Mouse (Mus musculus) urinary bladder, postnatal 36 days (tissue): ENCODE measurements at regions not wholly inside any gene's neighbourhood (a gene's known extent, or its start where the extent isn't known, plus 50 kb on each side); places are given as distances from the start of the nearest gene placed in this dataset.

Experiments
- DNase-seq, 2 experiments: peaks; one replicate each; pipeline ENCODE4 v3.0.0; 2022; ENCODE audit warnings: low spot score in 2 of 2, mixed read lengths in 1 of 2

GRCm38 (mm10) chr12:58901931-58902330, 109.9 kb downstream of the Sec23a start:
- DNase-seq: no peak

DNA sequence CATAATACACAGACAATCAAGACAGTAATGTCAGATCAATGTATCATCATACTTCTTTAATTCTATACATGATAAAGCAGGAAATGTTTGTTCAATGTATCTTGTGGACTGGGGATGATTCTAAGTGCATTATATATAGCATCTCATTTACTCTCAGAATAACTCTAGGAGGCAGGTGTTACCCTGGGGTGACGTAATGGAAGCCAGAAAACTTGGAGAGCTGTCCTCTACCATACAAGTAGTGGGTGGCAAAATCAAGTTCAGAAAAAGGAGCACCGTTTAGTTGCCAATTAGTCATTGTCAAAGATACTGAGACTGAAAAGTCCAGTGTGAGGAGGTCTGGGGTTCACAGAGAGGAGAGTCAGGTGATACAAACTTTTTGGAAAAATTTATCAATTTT, 136.0 kb downstream of the Sec23a start:
- DNase-seq: no peak

DNA sequence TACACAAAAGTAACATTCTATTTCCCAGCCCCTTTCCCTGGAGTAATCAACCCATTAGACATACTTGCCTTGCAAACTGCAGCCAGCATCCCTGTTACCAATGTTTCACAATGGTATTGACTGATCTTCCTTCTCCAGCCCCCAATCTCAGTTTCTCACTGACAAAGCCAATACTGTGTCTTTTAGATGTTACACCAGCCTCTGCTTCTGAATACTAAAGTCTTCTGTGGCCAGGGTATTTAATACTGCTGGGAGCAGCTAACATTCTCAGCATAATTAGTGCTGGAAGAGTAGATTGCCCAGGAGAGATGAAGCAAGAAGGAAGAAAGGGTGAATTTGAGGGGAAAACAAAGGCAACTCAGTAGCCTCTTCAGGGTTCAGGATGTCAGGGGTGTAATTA, 139.4 kb downstream of the Sec23a start:
- no peak for DNase-seq

GRCm38 (mm10) chr12:58856498-58856897, 155.3 kb downstream of the Sec23a start:
- no peak for DNase-seq

GRCm38 (mm10) chr12:58851677-58852385, 160.0 kb downstream of the Sec23a start:
- DNase-seq: no peak

DNA sequence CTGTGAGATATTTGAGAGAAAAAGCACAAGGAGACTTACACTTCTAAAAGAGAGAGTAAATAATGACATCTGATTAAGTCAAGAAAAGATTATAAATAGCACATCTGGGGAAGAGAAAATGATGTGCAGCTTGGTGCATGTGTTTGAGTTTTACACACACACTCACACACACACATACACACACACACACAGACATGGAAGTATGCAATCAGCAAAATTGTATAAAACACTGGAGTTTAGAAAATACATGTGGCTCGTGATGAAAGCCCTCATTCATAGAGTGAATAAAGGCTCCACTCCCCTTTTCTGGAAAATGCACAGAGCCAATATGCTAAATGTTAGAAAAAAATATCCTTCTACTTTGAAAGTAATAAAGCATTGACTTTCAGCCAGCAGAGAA, 182.2 kb downstream of the Sec23a start:
- DNase-seq: no peak

DNA sequence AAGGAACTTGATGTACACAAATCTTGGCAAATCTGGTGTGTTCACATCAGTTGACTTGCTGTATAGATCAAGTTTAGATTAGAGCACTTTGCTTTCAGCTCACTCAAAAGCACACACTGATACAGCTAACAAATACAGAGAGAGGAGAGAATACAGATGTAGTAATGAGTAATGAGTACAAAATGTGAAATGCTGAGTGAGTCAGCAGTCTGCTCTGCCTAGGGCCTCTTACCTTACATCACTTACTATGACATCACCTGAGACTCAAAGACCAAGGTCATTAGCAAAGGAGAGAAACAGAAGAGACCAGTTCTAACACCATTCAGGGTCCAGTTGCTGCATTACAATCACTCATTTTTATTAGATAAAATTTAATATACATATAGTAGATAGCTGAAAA, 184.0 kb downstream of the Sec23a start:
- no peak for DNase-seq

DNA sequence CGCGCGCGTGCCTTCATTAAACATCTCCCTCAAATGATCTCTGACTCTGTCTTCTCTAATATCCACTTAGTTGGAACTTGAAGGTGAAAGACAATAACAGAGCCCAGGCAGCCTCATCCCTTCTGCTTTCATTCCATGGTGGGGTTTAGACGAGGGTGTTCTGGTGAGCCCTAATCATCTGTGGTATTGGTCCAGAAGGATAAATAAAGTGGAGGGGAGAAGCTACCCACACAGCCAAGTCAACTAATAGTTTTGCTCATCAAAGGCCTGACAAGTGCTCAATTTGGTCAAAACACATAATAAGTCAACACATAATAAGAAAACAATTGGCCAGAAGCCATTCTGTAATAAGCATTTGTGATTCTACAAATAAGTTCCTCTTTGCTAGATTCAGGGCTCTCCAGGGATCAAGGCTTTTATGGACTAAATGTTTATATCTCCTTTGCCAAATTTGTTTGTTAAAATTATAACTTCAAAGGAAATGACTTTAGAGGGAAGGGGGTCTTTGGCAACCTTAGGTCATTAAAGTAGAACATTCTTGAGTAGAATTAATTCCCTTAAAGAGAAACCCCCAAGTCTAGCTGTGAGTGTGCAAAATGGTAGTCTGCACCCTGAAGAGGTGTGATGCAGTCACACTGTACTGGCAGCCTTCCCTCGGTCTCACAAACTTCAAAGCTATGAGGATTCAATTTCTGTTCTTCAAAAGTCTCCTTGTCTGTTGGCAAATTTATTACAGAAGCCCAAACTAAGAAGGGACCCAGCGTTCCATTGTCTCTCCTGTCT, 186.5 kb downstream of the Sec23a start:
- no peak for DNase-seq

DNA sequence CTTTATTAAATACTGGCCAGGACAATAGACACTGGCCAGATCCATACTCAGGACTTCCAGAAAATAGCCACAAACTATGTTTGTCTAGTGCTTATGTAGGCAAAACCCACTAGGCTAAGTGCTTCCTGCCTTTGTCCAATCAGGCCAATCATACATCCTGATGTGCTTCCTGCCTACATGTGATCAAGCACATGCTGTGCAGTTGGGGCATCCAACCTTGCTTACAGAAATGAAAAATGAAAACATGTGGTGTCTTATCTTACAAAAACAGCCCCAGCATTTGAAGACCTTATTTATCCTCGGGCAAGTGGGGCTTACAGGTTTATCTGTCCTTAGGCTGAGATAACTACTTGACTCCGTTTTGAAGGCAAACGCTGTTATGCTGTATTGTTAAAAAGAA, 188.8 kb downstream of the Sec23a start:
- no peak for DNase-seq

DNA sequence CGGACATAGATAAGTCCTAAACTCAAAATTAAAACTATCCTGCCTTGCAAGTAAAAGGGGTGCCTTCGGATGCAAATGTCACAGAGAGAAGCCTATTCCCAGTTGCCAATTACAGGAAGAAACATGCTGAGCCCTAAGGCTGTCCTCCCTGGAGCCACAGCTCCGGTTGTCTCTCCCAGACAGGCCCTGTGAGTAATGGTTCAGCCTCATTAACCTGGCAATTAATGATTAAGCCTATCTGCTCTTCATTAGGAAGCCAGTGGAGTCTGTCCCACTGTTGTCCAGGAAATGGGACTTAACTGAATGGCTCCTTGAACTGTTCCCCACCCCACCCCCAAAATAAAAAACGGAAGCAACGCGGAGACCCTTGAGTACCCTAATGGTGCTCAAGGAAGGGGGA, 207.7 kb downstream of the Sec23a start:
- DNase-seq: no peak

DNA sequence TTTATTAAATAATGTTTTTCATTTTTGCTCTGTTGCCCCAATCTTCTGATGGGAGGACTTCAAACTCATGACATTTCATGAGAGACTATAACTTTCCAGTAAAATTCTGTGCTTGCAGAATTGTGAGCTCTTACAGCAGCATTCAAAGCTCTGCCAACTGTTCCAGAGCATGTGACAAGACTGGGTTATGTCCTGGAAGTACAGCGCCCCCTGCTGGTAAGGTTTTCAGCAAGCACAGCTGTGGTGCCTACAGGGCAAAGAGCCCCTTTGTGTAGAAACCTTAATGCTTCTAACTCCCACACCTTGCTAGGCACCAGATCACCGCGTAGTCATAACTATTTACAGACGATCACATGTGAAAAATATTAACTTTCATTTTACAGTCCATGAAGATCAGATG, 209.4 kb downstream of the Sec23a start:
- DNase-seq: peak; percentile 58 to 77
